Mouse (Mus musculus) kidney, postnatal 14 days (tissue): ENCODE results near the gene A2ml1.
"Not testable (repeated sequence)": the region's sequence is repeated elsewhere in the genome, so short reads cannot be mapped to it uniquely, and the experiment has no call there.

Experiments used
- DNase-seq: peaks from one replicate; pipeline ENCODE4 v3.0.0; 2022; ENCODE audit warnings: mixed read lengths

A2ml1 gene

GRCm38 (mm10) chr6:128581508-128581907 is at the start of gene A2ml1:
Gene A2ml1 (minus strand): TSS chr6:128581608.
- DNase-seq, result no peak

GRCm38 (mm10) chr6:128629771-128630739 is 48.6 kb upstream of the A2ml1 start:
- peak; percentile 59 for DNase-seq

- not testable (repeated sequence) for DNase-seq
Observed at GRCm38 (mm10) chr6:128625246-128625645, 43.8 kb upstream of the A2ml1 start.

- DNase-seq, result no peak
Observed at GRCm38 (mm10) chr6:128624425-128624824, 43.0 kb upstream of the A2ml1 start.

- not testable (repeated sequence) for DNase-seq
Observed at GRCm38 (mm10) chr6:128623433-128623832, 42.0 kb upstream of the A2ml1 start, which contains the start of gene Klrb1a. Gene Klrb1a (minus strand): TSS chr6:128623533.

- no peak for DNase-seq
Observed at GRCm38 (mm10) chr6:128622733-128623132, 41.3 kb upstream of the A2ml1 start.

- DNase-seq, result no peak
Observed at GRCm38 (mm10) chr6:128606350-128606749, 24.9 kb upstream of the A2ml1 start.

- peak; percentile 36 for DNase-seq
Observed at GRCm38 (mm10) chr6:128604512-128604911, 23.1 kb upstream of the A2ml1 start.

GRCm38 (mm10) chr6:128602463-128603201 is 21.2 kb upstream of the A2ml1 start:
- no peak for DNase-seq

- no peak for DNase-seq
Observed at GRCm38 (mm10) chr6:128602026-128602425, 20.6 kb upstream of the A2ml1 start.

GRCm38 (mm10) chr6:128599555-128599954 is 18.1 kb upstream of the A2ml1 start:
- DNase-seq, result no peak

GRCm38 (mm10) chr6:128598256-128599047 is 17.0 kb upstream of the A2ml1 start:
- no peak for DNase-seq

- peak; percentile 75 for DNase-seq
Observed at GRCm38 (mm10) chr6:128597121-128597522, 15.7 kb upstream of the A2ml1 start.

- no peak for DNase-seq
Observed at GRCm38 (mm10) chr6:128594651-128595050, 13.2 kb upstream of the A2ml1 start.

- no peak for DNase-seq
Observed at GRCm38 (mm10) chr6:128589426-128589825, 8.0 kb upstream of the A2ml1 start.

- no peak for DNase-seq
Observed at GRCm38 (mm10) chr6:128587619-128588018, 6.2 kb upstream of the A2ml1 start.

GRCm38 (mm10) chr6:128585642-128586245 is 4.3 kb upstream of the A2ml1 start:
- no peak for DNase-seq

- peak; percentile 17 for DNase-seq
Observed at GRCm38 (mm10) chr6:128584070-128584660, 2.8 kb upstream of the A2ml1 start.

GRCm38 (mm10) chr6:128577301-128577700 is 4.1 kb downstream of the A2ml1 start:
- DNase-seq, result no peak

GRCm38 (mm10) chr6:128566589-128566988 is 14.8 kb downstream of the A2ml1 start:
- no peak for DNase-seq

- no peak for DNase-seq
Observed at GRCm38 (mm10) chr6:128554049-128554448, 27.4 kb downstream of the A2ml1 start.
